In the genomic region with DNA sequence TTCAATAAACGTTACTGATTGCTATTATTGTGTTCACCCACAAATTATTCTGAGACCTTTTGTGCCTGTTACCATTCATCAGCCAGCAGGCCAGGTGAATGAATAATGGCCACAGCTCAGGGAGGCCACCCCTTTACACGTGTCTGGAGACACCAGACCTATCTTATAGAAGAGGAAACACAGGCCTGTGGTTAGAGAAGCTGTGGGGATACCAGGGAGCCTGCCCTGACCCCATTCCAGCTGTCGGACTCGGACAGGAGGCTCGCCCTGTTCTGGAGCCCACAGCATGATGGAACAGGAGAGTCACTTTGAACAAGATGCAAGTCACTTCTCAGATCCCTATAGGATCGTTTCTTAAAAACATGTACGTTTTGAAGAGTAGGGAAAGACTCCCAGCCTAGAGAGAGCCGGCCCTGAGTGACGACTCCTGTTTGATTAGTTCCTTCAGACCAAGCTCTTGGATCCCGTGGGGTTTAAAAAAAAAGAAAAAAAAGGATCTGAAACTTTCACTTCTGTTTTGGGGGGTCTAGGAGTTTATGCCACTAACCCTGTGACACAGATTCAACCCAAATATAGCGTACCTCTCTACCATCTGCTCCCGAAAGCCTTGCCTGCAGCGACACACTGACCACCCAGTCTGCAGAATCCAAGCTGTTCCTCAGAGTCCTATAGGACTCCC, we compare ENCODE assay signal across 15 mouse cellular contexts.
DNase-seq lines count a peak whose midpoint lies in the region; ATAC-seq and TF ChIP-seq lines count a peak whose summit lies in the region.
"Had no signal": no experiment of that assay in that cellular context is flagged by ENCODE, and none has a peak within 500 bp of the region (broad histone marks: within the 10 kb centered on the region; RNA-seq: fewer than 3 reads in every experiment).

No protein-coding gene starts in this region.

- WGBS in forebrain, embryonic 10.5 days, result 85% methylated on average over 13 of the region's 13 CpGs
- 74% methylated on average over 13 of the region's 13 CpGs for WGBS in forebrain, postnatal 0 days

- TF ChIP-seq CTCF in forebrain, postnatal 0 days (IDR thresholded peaks at IDR 0.05; ENCODE audit: low read depth), result no peak
- no peak for TF ChIP-seq CTCF in layer of hippocampus, adult 2 months (conservative IDR thresholded peaks at IDR 0.05)

- no peak overlapping the region for H3K9ac ChIP-seq in forebrain, postnatal 0 days
- H3K9ac ChIP-seq: intestine, embryonic 15.5 days had no signal

- H3K4me2 ChIP-seq in forebrain, postnatal 0 days (ENCODE audit: low read depth), result no peak overlapping the region
- H3K4me2 ChIP-seq: intestine, embryonic 15.5 days had no signal

- DNase-seq in forebrain, embryonic 10.5 days (ENCODE audit: extremely low spot score, low spot score), result no peak
- DNase-seq in forebrain, postnatal 0 days, result no peak
- DNase-seq in layer of hippocampus, adult 2 months (ENCODE audit: low spot score in 2 of 2), result no peak
- no peak for DNase-seq in layer of hippocampus, adult 8-10 months (ENCODE audit: low spot score in 2 of 2)
- peak; percentile 33 for DNase-seq in 416B (ENCODE audit: low read depth)
- DNase-seq in right cerebral cortex, postnatal 10 days (ENCODE audit: low spot score in 2 of 2), result no peak
- DNase-seq in kidney, adult 8-10 months, result no peak
- DNase-seq: cerebellum, adult 9-11 months; gastrocnemius, postnatal 25 days; left cerebral cortex, postnatal 4 days; lung, adult 2 months; thymus, postnatal 36 days had no signal

- no peak overlapping the region for H3K4me3 ChIP-seq in forebrain, embryonic 10.5 days
- no peak overlapping the region for H3K4me3 ChIP-seq in forebrain, postnatal 0 days (ENCODE audit: low read depth, low read length)
- H3K4me3 ChIP-seq in layer of hippocampus, adult 2 months, result no peak overlapping the region
- H3K4me3 ChIP-seq: intestine, embryonic 15.5 days had no signal

- peak overlapping the region; percentile 45 for H3K27ac ChIP-seq in forebrain, embryonic 10.5 days
- no peak overlapping the region for H3K27ac ChIP-seq in forebrain, postnatal 0 days (ENCODE audit: low read depth, low read length)
- peak overlapping the region; percentile 80 for H3K27ac ChIP-seq in layer of hippocampus, adult 2 months
- H3K27ac ChIP-seq: intestine, embryonic 15.5 days had no signal

- no peaks in the 10 kb centered on the region for H3K36me3 ChIP-seq in forebrain, embryonic 10.5 days (replicated peaks)
- H3K36me3 ChIP-seq in forebrain, postnatal 0 days (ENCODE audit: insufficient read depth), result no peaks in the 10 kb centered on the region
- H3K36me3 ChIP-seq: G1E; intestine, embryonic 15.5 days had no signal

- ATAC-seq in forebrain, postnatal 0 days, result no peak
- peak; percentile 30 to 53 for ATAC-seq in hematopoietic stem cell, adult 5-6 weeks (replicated peaks in 1 of 2; ENCODE audit: insufficient read depth in 1 of 2, low FRiP score in 2 of 2, low TSS enrichment in 1 of 2, low read depth in 1 of 2, poor library complexity in 2 of 2, severe bottlenecking in 2 of 2)
- ATAC-seq: intestine, embryonic 15.5 days had no signal

- no peaks in the 10 kb centered on the region for H3K9me3 ChIP-seq in forebrain, embryonic 10.5 days
- H3K9me3 ChIP-seq in forebrain, postnatal 0 days (ENCODE audit: low read length), result no peaks in the 10 kb centered on the region
- H3K9me3 ChIP-seq: G1E; intestine, embryonic 15.5 days had no signal

- H3K4me1 ChIP-seq in forebrain, embryonic 10.5 days, result peaks cover 55% of the 10 kb centered on the region
- peaks cover 8% of the 10 kb centered on the region; the same call in 1 of the 2 replicates for H3K4me1 ChIP-seq in forebrain, postnatal 0 days (ENCODE audit: insufficient read depth)
- H3K4me1 ChIP-seq: intestine, embryonic 15.5 days had no signal

- H3K27me3 ChIP-seq in forebrain, embryonic 10.5 days (ENCODE audit: poor library complexity, severe bottlenecking), result no peaks in the 10 kb centered on the region
- H3K27me3 ChIP-seq in forebrain, postnatal 0 days (ENCODE audit: insufficient read depth, low read length), result no peaks in the 10 kb centered on the region
- H3K27me3 ChIP-seq: intestine, embryonic 15.5 days had no signal
